Mouse (Mus musculus) gastrocnemius, postnatal 25 days (tissue): ENCODE measurements around the gene Tex264. TPM values are rescaled to one million over a fixed set of nuclear protein-coding genes. Genes with fewer than 3 reads are reported as not detected.

Experiments
- total RNA-seq, 2 experiments: library from RNA; stranded (reverse); gene quantifications; 1 replicate in 1 of 2; 2 replicates in 1 of 2; pipeline ENCODE4 v1.2.3; 2021

Tex264 gene
- total RNA-seq, 2 experiments from 2014 or later, result 24.3 to 28.8 TPM

Other genes starting within 250 kb of the Tex264 start
- gene Acy1, start 247.6 kb downstream of the Tex264 start, total RNA-seq, result 10 to 100 TPM; 11.0 to 11.3 TPM
- gene Abhd14b, start 238.5 kb downstream of the Tex264 start, total RNA-seq, result 1 to 10 TPM; 4.7 to 4.8 TPM
- 10 to 100 TPM; 14.7 to 18.3 TPM for gene Abhd14a, start 238.2 kb downstream of the Tex264 start, total RNA-seq
- 10 to 100 TPM; 54.6 to 59.7 TPM for gene Pcbp4, start 232.6 kb downstream of the Tex264 start, total RNA-seq
- gene Gpr62, start 220.0 kb downstream of the Tex264 start, total RNA-seq, result under 1 TPM in 1 of 2 experiments, not detected in 1; 0.18 TPM
- 10 to 100 TPM; 17.1 to 18.7 TPM for gene Rrp9, start 210.0 kb downstream of the Tex264 start, total RNA-seq
- 10 to 100 TPM; 54.3 to 90.0 TPM for gene Parp3, start 209.0 kb downstream of the Tex264 start, total RNA-seq
- not detected for gene Iqcf1, start 186.0 kb downstream of the Tex264 start, total RNA-seq
- gene Iqcf5, start 171.4 kb downstream of the Tex264 start, total RNA-seq, result not detected
- gene Iqcf3, start 124.3 kb downstream of the Tex264 start, total RNA-seq, result not detected
- not detected for gene Iqcf4, start 114.9 kb downstream of the Tex264 start, total RNA-seq
- gene Iqcf6, start 59.3 kb downstream of the Tex264 start, total RNA-seq, result not detected
- not detected for gene Grm2, start 29.8 kb downstream of the Tex264 start, total RNA-seq
- 1 to 10 TPM; 5.7 to 5.8 TPM for gene Rad54l2, start 103.3 kb upstream of the Tex264 start, total RNA-seq
- 10 to 100 TPM; 14.2 to 15.8 TPM for gene Dcaf1, start 135.9 kb upstream of the Tex264 start, total RNA-seq
- gene Rbm15b, start 201.5 kb upstream of the Tex264 start, total RNA-seq, result 1 to 10 TPM; 6.2 to 6.3 TPM
- gene Manf, start 206.1 kb upstream of the Tex264 start, total RNA-seq, result 10 to 100 TPM; 54.3 to 55.0 TPM